Mouse (Mus musculus) heart, postnatal 14 days (tissue): ENCODE measurements at regions not wholly inside any gene's neighbourhood (a gene's known extent, or its start where the extent isn't known, plus 50 kb on each side); places are given as distances from the start of the nearest gene placed in this dataset.
"Not testable (repeated sequence)": the region's sequence is repeated elsewhere in the genome, so short reads cannot be mapped to it uniquely, and the experiment has no call there.

ENCODE experiments used
- DNase-seq, 2 experiments: peaks; one replicate each; pipeline ENCODE4 v3.0.0; 2021 to 2022
- intact Hi-C: fragments of 180-260 bp; cut with DNase I; formaldehyde crosslinking; loops from one replicate; pipeline ENCODE4 v1.15.1; 2025

DNA sequence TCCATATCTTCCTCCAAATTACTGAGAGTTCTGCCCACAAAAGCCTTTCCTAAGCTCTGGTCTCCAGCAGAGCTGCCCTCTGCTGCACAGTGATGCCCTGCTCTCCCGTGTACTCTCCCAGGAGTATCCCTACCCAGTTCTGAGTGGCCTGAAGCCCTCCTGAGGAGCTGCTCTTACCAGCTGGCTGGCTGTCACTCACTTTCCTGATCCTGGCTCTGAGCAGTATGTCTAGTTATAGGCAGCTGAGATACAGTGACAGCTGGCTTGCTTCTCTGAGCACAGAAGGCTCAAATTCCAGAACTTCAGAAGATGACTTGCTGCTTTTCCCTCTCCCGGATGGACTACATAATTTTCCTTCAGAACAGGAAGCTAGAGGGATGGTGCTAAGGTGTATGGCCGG is 257.1 kb downstream of the Pou4f1 start:
- intact Hi-C loops = no loop called here
- no peak for DNase-seq

DNA sequence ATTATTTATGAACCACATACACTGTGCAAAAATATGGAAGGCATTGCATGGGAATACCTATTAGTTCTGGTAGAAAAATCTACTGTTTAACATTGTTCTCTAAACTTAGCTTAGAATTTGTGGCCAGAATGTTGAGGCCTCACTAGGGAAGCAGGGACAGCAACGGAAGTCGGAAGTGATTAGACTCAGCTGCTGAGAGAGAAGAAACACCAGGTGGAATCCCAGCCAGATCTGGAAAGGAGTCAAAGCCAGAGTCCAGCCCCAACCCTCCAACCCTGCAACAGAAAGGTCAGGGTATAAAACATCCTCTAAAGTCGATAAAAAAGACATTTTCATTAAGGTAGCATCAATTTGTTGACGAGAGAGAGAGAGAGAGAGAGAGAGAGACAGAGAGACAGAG is 258.9 kb downstream of the Pou4f1 start:
- peak in 1 of 2 experiments; percentile 9 for DNase-seq
- intact Hi-C loops = loop anchor here (10.0 kb wide), 1 partner anchor 494 kb away; no protein-coding TSS in a partner anchor

DNA sequence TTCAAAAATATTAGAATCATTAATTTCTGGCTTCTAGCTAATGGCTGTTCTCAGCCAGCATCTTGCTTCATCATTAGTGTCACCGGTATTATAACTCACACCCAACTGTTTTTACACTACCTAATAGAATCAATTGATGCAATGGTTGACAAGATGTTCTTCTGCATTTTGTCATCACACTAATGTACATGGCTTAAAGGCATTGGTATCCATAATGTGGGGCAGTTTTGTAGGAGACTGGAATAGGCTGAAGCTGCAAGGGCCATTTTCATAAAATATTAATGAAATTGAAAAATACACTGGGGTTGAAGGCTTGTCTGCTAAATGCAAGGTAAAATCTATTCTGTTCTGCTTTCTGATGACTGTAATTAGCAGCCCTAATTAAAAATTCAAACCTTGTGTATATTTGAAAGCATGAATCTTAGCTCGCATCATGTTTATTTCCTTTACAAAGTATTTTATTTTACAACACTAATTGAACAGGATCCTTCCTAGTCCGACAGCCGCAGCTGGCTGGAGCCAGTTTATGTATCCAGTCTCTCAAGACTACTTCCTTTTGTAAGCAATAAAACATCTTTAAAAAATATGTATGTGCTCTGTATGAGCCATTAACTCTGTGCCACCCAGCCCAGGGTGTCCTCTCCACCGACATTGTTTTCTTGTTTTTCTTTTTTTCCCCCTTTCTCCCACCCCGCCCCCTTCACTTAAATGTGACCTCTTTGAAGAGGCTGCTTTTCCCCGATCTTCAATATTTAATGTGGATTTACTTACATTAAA is 259.6 kb downstream of the Pou4f1 start:
- intact Hi-C loops = loop anchor here (10.0 kb wide), 1 partner anchor 493 kb away; no protein-coding TSS in a partner anchor

DNA sequence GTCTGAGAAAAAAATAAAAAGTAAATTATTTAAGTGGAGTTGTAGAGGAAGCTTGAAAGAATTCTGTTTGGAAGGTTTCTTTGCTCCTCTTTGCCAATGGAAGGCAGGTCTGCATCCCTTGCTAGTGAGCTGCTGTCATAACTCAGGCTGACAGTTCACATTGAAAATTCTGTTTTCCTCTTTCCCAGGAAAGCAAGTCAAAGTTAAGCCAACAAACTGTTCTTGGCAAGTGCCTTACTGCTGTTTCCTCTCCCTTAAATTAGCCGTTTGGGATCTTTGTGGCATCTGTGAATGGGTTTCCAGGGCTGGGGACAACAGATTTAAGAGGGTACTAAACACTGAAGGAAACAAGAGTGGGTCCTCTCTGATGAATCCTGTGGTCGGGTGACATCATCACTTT is 261.2 kb downstream of the Pou4f1 start:
- intact Hi-C loops = loop anchor here (10.0 kb wide), 1 partner anchor 492 kb away; no protein-coding TSS in a partner anchor
- no peak for DNase-seq

More for the DNA sequence above, 259.6 kb downstream of the Pou4f1 start:
- DNase-seq = no peak

DNA sequence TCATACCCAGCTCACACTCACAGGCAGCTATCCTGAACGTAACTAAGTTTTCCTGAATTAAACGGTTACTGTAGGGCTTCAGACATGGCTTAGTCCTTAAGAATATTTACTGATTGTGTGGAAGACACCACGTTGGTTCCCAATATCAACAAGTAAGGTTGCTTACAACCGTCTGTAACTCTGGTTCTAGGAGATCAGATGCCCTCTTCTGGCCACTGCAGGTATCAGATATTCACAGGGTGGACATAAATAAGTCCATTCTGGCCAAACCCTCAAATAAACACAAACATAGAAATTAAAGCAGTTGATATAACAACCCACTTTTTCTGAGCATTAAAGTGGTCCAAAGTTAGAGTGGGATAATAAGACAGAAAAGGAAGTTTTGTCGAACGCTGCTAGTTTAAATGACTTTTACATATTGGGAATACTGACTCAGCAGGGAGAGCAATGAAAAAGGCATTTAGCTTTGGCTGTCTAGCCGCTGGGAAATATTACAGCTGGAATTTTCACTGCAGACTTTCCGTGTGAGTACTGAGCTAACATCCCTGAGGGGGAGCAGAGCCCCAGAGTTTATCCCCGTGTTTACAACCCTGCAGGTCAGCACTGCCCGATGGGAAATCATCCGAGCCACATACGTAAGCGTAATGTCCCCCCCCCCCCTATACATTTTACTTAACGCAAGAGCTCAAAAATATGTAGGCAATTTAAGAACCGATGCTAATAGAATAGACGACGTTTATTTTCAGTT is 264.4 kb downstream of the Pou4f1 start:
- intact Hi-C loops = loop anchor here (10.0 kb wide), 1 partner anchor 489 kb away; no protein-coding TSS in a partner anchor
- no peak for DNase-seq

DNA sequence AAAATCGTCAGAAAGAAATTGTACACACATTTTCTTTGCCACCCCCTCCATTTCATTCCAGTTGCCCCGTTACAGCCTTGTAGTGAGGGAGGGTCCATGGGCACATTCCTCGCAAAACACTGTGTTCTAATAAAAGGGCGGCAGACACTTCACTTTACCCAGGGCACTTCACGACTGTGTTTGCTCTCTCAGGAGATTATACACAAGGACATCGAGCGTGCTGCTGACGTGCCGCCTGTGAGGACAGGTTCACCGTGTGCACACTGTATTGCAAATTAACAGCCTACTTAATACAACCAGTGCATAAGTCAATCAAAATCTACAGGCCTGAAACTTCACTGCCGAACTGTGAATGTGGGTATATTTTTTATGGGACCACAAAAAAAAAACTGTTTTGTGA is 274.6 kb downstream of the Pou4f1 start:
- intact Hi-C loops = no loop called here
- no peak for DNase-seq

DNA sequence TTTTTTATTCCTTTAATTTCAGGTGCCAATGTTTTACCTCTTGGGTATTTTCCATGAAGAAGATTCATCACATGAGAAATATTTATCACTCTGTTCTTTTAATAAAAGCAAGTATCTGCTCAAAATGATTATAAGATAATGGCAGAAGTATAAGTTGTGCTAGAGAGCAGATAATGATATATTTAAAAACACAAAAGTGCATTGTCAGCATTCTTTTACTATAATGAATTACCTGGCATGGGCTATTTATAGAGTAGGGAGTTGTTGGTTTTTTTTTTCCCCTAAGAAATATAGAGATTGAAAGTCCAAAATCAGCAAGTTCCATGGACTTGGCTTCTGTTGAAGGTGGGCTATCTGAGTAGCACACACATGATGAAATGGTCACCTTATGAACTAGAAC is 292.7 kb downstream of the Pou4f1 start:
- no peak for DNase-seq
- intact Hi-C loops = no loop called here

DNA sequence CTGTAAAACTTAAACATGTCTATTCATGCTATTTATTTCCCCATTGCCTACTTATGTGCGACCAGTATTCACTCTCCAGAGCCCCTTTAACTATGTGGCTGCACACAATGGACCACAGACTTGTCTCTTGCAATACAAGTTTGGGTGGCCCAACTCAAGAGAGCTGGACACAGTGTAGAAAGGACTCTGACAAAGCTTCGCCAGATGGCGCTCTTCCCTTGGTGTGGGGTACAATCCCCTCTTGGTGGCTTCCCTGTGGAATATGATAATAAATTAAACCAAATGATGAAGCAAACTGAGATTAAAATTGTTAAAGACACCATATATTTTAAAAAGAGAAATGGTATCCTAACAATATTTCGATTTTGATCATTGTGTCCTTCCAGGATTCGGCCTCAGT is 302.6 kb upstream of the Ednrb start:
- intact Hi-C loops = no loop called here
- peak; percentile 5 to 14 for DNase-seq

DNA sequence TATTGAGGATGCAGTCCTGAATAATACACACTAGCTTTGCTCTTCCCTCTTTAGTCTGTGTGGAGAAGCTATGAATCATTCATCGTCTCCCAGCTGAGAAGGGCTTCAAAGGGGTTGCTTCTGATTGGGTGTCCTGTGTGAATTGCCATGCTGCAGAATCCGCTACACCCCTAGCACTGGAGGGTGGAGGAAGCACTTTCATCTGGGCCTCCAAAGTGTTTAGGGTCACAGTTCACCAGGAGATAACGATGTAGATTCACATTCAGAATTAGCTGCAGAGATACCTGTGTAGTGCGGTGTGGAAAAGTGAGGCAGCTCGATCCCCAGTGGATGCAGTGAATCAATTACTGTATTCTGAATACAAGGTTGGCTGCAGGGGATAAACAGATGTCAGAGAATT is 301.2 kb upstream of the Ednrb start:
- intact Hi-C loops = no loop called here

DNA sequence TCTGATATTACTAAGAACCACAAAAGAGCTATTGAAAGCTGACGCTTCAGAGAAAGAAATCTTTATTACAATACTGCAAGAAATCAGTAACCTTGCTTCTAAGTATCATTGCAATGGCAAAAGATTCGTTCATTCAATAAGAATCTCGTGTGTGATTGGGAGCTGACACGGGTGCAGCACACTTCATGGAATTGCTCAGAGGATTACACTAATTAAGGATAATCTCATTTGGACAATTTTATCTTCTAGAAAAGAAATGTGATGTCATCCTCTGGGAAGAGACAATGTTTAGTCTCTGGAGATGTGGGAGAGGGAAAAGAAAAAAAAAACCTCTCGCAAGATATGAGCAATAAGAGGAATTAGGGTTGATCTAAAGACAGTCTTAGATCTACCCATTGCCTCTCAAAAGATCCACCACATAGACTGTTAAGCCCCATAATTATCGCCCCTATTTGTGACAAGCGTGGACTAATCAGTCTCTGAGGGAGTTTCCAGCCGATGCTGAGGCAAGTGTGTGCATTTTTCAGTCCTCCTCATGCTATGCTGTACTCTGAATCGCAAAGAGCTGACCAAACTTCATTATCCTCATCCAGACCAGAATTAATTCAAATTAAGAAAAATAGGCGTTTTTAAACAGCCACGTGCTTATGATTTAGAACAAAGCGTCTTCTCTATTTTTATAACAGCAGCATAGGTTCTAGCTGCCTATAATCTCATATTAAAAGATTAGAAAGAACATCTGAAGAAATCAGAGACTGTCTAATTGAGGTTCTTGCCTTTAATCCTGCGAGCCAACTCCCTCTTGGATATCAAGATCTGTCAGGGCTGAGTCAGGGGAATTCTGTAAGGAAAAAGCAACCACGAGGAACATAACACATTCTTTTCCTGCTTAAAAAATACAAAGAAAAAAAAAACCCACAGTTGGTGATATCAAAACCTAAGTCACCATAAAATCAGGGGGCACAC is 271.1 kb upstream of the Ednrb start:
- intact Hi-C loops = no loop called here
- DNase-seq = no peak

More for the DNA sequence above, 301.2 kb upstream of the Ednrb start:
- no peak for DNase-seq

DNA sequence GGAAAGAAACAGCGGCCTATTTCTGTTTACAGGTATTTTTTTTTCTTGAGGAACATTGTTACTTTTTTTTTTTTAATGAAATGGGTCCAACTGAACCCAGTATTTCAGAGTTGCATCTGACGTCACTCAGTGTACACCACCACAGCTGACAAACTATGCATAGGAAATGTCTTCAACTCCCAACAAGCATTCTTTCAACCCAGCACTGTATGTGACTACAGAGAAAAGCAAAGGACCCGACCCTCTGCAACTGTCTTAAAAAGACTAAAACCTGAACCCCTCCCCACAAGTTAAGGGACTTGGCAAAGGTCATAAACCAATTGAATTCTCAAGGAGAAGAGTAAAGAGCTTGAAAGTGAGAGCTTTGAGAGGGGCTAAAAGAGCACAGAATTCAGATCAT is 270.0 kb upstream of the Ednrb start:
- intact Hi-C loops = no loop called here
- DNase-seq = no peak

DNA sequence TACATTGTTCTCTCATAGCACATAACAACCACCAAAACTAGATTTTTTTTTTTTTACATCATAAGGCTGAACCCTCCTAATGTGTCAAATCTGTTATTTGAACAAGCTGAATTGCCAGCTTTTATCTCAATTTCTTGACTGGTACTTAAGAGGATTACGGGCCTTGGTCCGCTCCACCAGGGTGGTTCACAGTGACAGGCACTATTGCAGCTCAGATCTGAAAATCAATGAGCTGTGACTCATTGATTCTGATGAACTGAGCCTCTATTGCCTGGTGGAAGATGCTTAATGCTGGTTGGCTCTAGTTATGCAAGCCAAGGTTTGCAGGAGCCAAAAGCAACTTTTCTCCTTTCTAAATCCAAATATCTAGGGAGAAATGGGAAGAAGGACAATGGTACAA is 269.2 kb upstream of the Ednrb start:
- intact Hi-C loops = no loop called here
- no peak for DNase-seq

DNA sequence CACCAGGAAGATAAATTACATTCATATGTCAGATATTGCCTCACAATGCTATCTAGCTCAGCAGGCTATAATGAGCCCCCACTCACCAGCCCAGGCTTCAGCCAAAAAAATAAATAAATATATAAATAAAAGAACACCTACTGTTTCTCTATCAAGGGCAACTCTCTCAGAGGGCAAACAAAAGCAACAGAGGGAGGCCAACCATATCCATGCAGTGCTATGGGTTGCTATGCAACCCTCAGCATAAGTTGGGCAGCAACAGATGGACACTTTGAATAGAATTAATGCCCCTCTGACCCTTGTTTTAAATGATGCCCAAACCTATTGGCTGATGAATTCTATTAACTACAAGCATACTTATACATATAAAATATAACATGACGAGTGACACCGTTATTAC is 242.2 kb upstream of the Ednrb start:
- intact Hi-C loops = no loop called here
- no peak for DNase-seq

DNA sequence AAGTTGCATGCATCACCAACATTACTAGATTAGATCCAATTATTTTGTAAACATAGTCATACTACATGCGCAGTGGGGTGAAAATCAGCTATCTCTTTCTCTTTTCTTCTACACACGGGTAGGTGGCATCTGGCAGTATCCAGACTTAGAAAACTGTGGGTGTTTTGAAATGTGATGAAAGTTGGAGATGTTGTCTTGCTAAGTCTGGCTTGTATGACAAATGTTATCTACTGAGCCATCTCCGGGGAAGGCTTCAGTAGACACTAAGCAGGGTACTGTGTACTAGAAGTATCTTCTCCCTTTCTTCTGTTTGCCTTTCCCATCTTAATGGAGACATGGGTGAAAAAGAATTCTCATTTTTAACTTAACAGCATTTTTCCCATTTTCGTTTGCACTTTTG is 220.0 kb upstream of the Ednrb start:
- intact Hi-C loops, DNase-seq: not testable (repeated sequence)

DNA sequence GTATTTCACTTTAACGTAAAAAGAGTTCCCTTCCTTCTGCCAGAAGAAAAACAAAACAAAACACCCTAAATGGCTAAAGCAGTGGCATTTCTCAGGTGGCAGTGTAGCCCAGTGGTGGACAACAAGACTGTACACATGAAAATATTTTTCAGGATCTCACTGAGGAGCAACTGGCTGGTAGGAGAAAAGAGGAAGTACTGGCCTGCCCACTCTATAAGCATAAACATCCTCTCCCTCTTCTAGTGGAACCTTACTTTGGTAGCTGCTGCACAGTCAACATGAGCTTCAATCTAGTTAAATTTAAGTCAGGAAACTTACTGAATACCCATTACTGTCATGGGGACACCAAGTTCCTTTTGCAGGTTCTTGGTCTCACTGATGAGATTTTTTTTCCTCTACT is 209.5 kb upstream of the Ednrb start:
- intact Hi-C loops = no loop called here
- no peak for DNase-seq

DNA sequence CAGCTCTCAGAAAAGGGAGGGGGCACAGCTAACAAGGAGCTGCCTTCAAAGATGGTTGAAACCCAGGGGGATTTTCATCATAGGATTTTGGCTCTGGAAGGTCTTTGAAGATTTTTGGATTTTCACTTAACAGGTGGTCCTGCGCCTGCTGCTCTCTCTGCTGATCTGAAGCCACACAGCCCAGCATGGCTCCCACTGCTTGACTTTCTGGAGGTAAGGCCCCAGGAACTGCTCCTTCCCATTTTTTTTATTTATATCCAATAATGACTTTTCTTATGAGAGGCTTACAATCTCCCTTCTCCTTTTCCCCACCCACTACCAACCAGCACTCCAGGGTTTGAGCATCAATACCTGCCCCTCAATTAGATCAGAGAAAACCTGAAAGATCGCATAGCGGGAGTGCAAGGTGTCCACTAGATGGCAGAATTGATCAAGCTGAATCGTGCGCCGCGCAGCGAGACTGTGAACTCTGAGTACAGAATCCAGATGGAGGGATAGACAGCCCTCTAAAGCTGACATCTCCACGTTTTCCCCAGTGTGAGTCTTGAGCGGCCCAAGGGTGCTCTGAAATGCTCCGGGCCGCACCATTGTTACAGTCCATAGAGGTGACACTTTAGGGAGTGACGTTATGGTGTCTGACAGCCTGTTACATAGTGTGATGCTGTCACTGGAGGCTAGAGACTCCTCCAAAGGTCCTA is 194.6 kb upstream of the Ednrb start:
- intact Hi-C loops = loop anchor here (1.0 to 10.0 kb wide), 5 partner anchors 324 to 1256 kb away; partner anchors contain the start of gene Rnf219
- DNase-seq = peak; percentile 48 to 63

DNA sequence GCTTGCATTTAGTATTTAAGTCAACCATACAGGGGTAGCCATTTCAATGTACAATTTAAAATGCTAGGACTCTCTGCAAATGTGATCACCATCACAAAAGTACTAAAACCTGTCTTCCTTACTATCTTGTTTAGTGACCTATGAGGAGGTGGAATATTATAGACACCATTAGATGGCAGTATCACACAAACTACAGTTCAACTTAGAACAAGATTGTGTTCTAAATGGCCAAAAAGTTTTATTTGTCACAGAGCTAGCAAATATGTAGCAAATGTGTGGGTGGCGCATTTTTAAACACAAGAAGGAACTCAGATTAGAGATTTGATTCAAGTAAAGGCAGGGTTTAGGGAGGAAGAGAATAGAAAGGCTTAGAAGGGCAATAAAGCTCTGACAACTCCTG is 189.4 kb upstream of the Ednrb start:
- intact Hi-C loops = loop anchor here (10.0 kb wide), 3 partner anchors 319 to 1261 kb away; partner anchors contain the start of gene Rnf219
- DNase-seq = no peak

DNA sequence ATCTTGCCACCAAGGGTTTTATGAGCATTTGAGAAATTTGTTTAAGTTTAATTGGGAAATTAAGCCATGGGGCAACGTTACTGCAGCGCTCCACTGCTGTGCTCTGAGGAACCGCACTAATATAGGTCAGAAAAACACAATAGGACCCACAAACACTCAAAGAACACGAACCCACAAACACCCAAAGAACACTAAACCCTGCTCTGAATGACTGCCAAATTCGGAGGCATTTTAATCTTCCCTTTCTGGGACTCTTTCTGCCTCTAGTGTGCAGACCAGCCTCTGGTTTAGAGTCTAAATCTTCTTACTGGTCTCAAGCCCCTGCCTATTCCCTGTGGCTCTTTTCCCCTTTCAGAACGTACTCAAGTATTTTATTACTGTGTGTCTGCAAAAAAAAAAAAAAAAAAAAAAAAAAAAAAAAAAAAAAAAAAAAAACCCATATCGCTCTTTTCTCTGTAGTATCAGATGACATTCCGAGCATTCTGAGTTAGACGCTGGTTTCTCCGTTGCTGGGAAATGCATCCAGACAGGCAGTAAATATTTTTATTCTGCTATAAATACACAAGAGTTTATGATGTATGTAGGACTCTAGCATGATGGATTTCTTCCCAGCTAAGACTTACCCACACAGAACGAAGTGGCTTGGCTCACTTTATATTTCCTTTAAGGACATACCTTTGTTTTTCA is 186.7 kb upstream of the Ednrb start:
- intact Hi-C loops = loop anchor here (10.0 kb wide), 3 partner anchors 316 to 1264 kb away; partner anchors contain the start of gene Rnf219

More for the DNA sequence above, 186.7 kb upstream of the Ednrb start:
- DNase-seq = no peak
